In the genomic region with DNA sequence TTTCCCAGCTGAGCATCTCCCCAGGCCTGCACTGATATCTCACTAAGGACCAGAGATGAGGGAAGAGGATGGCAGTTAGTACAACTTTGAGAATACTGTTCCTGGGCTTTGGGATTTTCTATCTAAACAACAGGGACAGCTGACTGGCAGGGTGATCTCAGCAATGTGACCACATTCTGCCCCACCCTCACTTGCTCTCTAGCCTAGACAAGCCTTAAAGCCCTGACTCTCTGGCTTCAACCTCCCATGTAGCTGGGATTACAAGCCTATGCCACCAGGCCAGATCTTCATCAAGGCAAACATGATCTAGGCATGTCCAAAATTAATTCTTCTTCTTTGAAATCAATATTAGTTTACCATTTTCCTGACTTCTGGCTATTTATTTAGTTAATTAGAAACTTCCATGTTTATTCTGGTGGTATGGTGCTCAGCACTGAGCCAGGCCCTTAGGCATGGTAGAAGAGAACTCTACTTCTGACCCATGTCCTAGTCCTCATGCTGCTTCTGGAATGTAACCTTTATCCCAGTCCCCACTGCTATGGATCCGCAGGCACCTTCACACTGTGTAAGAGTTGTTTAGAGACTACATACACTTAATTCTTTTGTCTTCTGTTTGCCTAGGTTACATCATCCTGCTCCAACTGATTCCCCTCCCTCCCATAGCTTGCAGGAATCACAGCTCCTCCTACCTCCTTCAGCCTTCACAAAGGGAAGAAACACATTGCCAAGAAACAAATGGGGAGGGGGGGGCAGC, we compare ENCODE assay signal across 21 mouse cellular contexts. TPM values are rescaled to one million over a fixed set of nuclear protein-coding genes. Genes with fewer than 3 reads are reported as not detected.
DNase-seq lines count a peak whose midpoint lies in the region; ATAC-seq lines count a peak whose summit lies in the region.
"Had no signal": no experiment of that assay in that cellular context is flagged by ENCODE, and none has a peak within 500 bp of the region (broad histone marks: within the 10 kb centered on the region; RNA-seq: fewer than 3 reads in every experiment).

No protein-coding gene starts in this region.

- H3K27ac ChIP-seq in forebrain, embryonic 14.5 days (ENCODE audit: low read depth, low read length) = no peak overlapping the region
- H3K27ac ChIP-seq in forebrain, embryonic 11.5 days (ENCODE audit: low read depth, low read length) = no peak overlapping the region
- H3K27ac ChIP-seq: heart, embryonic 15.5 days; hindbrain, embryonic 10.5 days; limb, embryonic 12.5 days; liver, embryonic 15.5 days had no signal

- H3K9ac ChIP-seq in forebrain, embryonic 14.5 days (ENCODE audit: low read length) = no peak overlapping the region
- no peak overlapping the region for H3K9ac ChIP-seq in forebrain, embryonic 11.5 days (ENCODE audit: low read length)
- H3K9ac ChIP-seq: heart, embryonic 15.5 days; limb, embryonic 12.5 days; liver, embryonic 15.5 days had no signal

- no peak for ATAC-seq in forebrain, embryonic 14.5 days
- no peak for ATAC-seq in forebrain, embryonic 11.5 days (replicated peaks; ENCODE audit: low FRiP score)
- ATAC-seq in megakaryocyte progenitor cell, adult 5-6 weeks (replicated peaks; ENCODE audit: poor library complexity) = no peak
- ATAC-seq: inflammation-experienced regulatory T-cells, adult 6 months had no signal

- WGBS in forebrain, embryonic 14.5 days = 32% methylated on average over 1 of the region's 1 CpGs
- 35% methylated on average over 1 of the region's 1 CpGs for WGBS in forebrain, embryonic 11.5 days

- H3K36me3 ChIP-seq in forebrain, embryonic 14.5 days (ENCODE audit: control insufficient read depth, insufficient read depth, low read length) = no peaks in the 10 kb centered on the region
- H3K36me3 ChIP-seq in forebrain, embryonic 11.5 days (ENCODE audit: control insufficient read depth, insufficient read depth, low read length) = no peaks in the 10 kb centered on the region
- H3K36me3 ChIP-seq: G1E; heart, embryonic 15.5 days; hindbrain, embryonic 10.5 days; limb, embryonic 12.5 days; liver, embryonic 15.5 days had no signal

- H3K4me2 ChIP-seq in forebrain, embryonic 14.5 days (ENCODE audit: low read length) = no peak overlapping the region
- no peak overlapping the region for H3K4me2 ChIP-seq in forebrain, embryonic 11.5 days (ENCODE audit: low read depth, low read length, severe bottlenecking)
- H3K4me2 ChIP-seq: heart, embryonic 15.5 days; limb, embryonic 12.5 days; liver, embryonic 15.5 days had no signal

- H3K27me3 ChIP-seq in forebrain, embryonic 14.5 days (replicated peaks; ENCODE audit: control insufficient read depth, insufficient read depth, low read length) = no peaks in the 10 kb centered on the region
- H3K27me3 ChIP-seq in forebrain, embryonic 11.5 days (ENCODE audit: control insufficient read depth, insufficient read depth, low read length) = no peaks in the 10 kb centered on the region
- H3K27me3 ChIP-seq: heart, embryonic 15.5 days; limb, embryonic 12.5 days; liver, embryonic 15.5 days had no signal

- H3K9me3 ChIP-seq in forebrain, embryonic 14.5 days (replicated peaks; ENCODE audit: control insufficient read depth, low read length) = no peaks in the 10 kb centered on the region
- H3K9me3 ChIP-seq in forebrain, embryonic 11.5 days (ENCODE audit: control insufficient read depth, low read length) = no peaks in the 10 kb centered on the region
- H3K9me3 ChIP-seq: G1E; heart, embryonic 15.5 days; hindbrain, embryonic 10.5 days; limb, embryonic 12.5 days; liver, embryonic 15.5 days had no signal

- H3K4me1 ChIP-seq in forebrain, embryonic 14.5 days (ENCODE audit: control insufficient read depth, insufficient read depth, low read length) = no peaks in the 10 kb centered on the region
- no peaks in the 10 kb centered on the region for H3K4me1 ChIP-seq in forebrain, embryonic 11.5 days (replicated peaks; ENCODE audit: control insufficient read depth, insufficient read depth, low read length)
- H3K4me1 ChIP-seq: heart, embryonic 15.5 days; limb, embryonic 12.5 days; liver, embryonic 15.5 days had no signal

- peak; percentile 19 for DNase-seq in forebrain, embryonic 14.5 days (ENCODE audit: low spot score)
- no peak for DNase-seq in forebrain, embryonic 11.5 days (ENCODE audit: low spot score)
- DNase-seq in kidney, postnatal 10 days = peak; percentile 1
- no peak for DNase-seq in kidney, postnatal 36 days
- DNase-seq in right cerebral cortex, postnatal 10 days (ENCODE audit: low spot score in 2 of 2) = peak; percentile 5 to 7
- no peak for DNase-seq in right cerebral cortex, postnatal 4 days
- peak; percentile 30 for DNase-seq in fat pad, adult 2 months (ENCODE audit: extremely low read depth, low read depth, low spot score)
- DNase-seq: adrenal gland, postnatal 36 days; cerebellum, adult 2 months; kidney, adult 9 months; kidney, postnatal 4 days; lung, postnatal 14 days; right cerebral cortex, postnatal 14 days had no signal

- no peak overlapping the region for H3K4me3 ChIP-seq in forebrain, embryonic 14.5 days (ENCODE audit: low read depth, low read length)
- H3K4me3 ChIP-seq in forebrain, embryonic 11.5 days (ENCODE audit: low read depth, low read length) = no peak overlapping the region
- H3K4me3 ChIP-seq: heart, embryonic 15.5 days; hindbrain, embryonic 10.5 days; limb, embryonic 12.5 days; liver, embryonic 15.5 days had no signal

RNA-seq across cellular contexts. Expression of a gene that starts 7.6 kb away (rescaled TPM):
- 1.5 and 2.6 TPM in 2 replicates for polyA plus RNA-seq in forebrain, embryonic 14.5 days (2014; fragmentation: Nextera tagmentation; extraction: Ambion mirVana)
- 0.84 and 1.2 TPM in 2 replicates for polyA plus RNA-seq in forebrain, embryonic 11.5 days (2014; fragmentation: Nextera tagmentation; extraction: Ambion mirVana)
- total RNA-seq in megakaryocyte progenitor cell, adult 5-6 weeks (2015) = not detected in 2 replicates
- not detected in 2 replicates for total RNA-seq in megakaryocyte progenitor cell, adult 5-6 weeks (2017)
- total RNA-seq: granulocyte monocyte progenitor cell, adult 5-6 weeks had no signal

Comparison
In these comparisons a context has a peak if more than half of its experiments do, and no peak if none do; other contexts are left out.
1. DNase-seq: peak in forebrain, embryonic 14.5 days (single experiment), kidney, postnatal 10 days (single experiment), right cerebral cortex, postnatal 10 days (2 of 2) and fat pad, adult 2 months (single experiment); none in forebrain, embryonic 11.5 days (single experiment), kidney, postnatal 36 days (0 of 2) and right cerebral cortex, postnatal 4 days (single experiment).